Mouse (Mus musculus) forebrain, embryonic 13.5 days (tissue): ENCODE measurements around the gene Supt6. TPM values are rescaled to one million over a fixed set of nuclear protein-coding genes. Genes with fewer than 3 reads are reported as not detected.
"Not testable (repeated sequence)": the region's sequence is repeated elsewhere in the genome, so short reads cannot be mapped to it uniquely, and the experiment has no call there.

Source experiments
- ATAC-seq: fragments of 200-750 bp; cut with Nextera tagmentation; 2 replicates; pipeline ENCODE4 v1.8.0; 2017
- H3K27ac ChIP-seq: fragments of 300-500 bp; sonication (generic); 2 replicates; pipeline ENCODE4 v1.5.1; 2015; ENCODE audit warnings: inconsistent platforms, mild to moderate bottlenecking, moderate library complexity
- H3K27me3 ChIP-seq: fragments of 300-500 bp; sonication (generic); 2 replicates; pipeline ENCODE4 v1.6.1; 2015; ENCODE audit warnings: mild to moderate bottlenecking, inconsistent platforms
- H3K36me3 ChIP-seq: fragments of 300-500 bp; sonication (generic); 2 replicates; pipeline ENCODE4 v1.6.1; 2015; ENCODE audit warnings: mild to moderate bottlenecking, inconsistent platforms; ENCODE audit not compliant: poor library complexity, severe bottlenecking
- H3K4me1 ChIP-seq: fragments of 300-500 bp; sonication (generic); 2 replicates; pipeline ENCODE4 v1.6.1; 2015; ENCODE audit warnings: inconsistent platforms
- H3K4me2 ChIP-seq: fragments of 300-500 bp; sonication (generic); 2 replicates; pipeline ENCODE4 v1.6.1; 2015; ENCODE audit warnings: inconsistent platforms, mild to moderate bottlenecking, moderate library complexity
- H3K4me3 ChIP-seq: fragments of 300-500 bp; sonication (generic); 2 replicates; pipeline ENCODE4 v1.5.1; 2015; ENCODE audit warnings: mild to moderate bottlenecking, inconsistent platforms
- H3K9ac ChIP-seq: fragments of 300-500 bp; sonication (generic); 2 replicates; pipeline ENCODE4 v1.6.1; 2015; ENCODE audit warnings: mild to moderate bottlenecking, inconsistent platforms
- H3K9me3 ChIP-seq: fragments of 300-500 bp; sonication (generic); replicated peaks from 2 replicates; pipeline ENCODE4 v1.6.1; 2016; ENCODE audit warnings: inconsistent platforms
- WGBS: fragments of 180-500 bp; shearing (Covaris S2); methylation state at CpG from one replicate; pipeline ENCODE4 v1.1.7; 2015; 5-methylcytosine and 5-hydroxymethylcytosine counted together
- polyA plus RNA-seq: library from polyadenylated mRNA; unstranded; fragments of >200 nt; fragmentation: Nextera tagmentation; extraction: Ambion mirVana; gene quantifications from 2 replicates; pipeline ENCODE4 v1.2.1, GENCODE M21; 2015

Supt6 gene
- 24.9 and 29.4 TPM in 2 replicates for polyA plus RNA-seq

GRCm38 (mm10) chr11:78245627-78246317 lies at the start of gene Supt6, which contains the start of gene Sdf2:
Gene Supt6 (minus strand): TSS chr11:78245987.
Gene Sdf2 (plus strand): TSS chr11:78245746.
- Histone ChIP-seq H3K27me3 (no peaks in the 10 kb centered on the region), H3K4me3 (peak within 1 kb of the TSS; percentile 99), H3K4me1 (peaks cover 52% of the 10 kb centered on the region), H3K4me2 (peak within 1 kb of the TSS; percentile 91), H3K36me3 (peaks cover 9% of the 10 kb centered on the region), H3K27ac (peak within 1 kb of the TSS; percentile 92), H3K9me3 (no peaks in the 10 kb centered on the region), H3K9ac (peak within 1 kb of the TSS; percentile 93)
- peak; percentile 96 for ATAC-seq
- WGBS = 0% methylated on average over 50 of the region's 50 CpGs

GRCm38 (mm10) chr11:78294585-78294984 lies 48.8 kb upstream of the Supt6 start:
- WGBS = 96% methylated on average over 6 of the region's 6 CpGs
- Histone ChIP-seq H3K27ac (no peak overlapping the region), H3K27me3 (no peaks in the 10 kb centered on the region), H3K9ac (no peak overlapping the region), H3K9me3 (no peaks in the 10 kb centered on the region), H3K4me2 (no peak overlapping the region), H3K4me1 (no peaks in the 10 kb centered on the region), H3K4me3 (no peak overlapping the region), H3K36me3 (peaks cover 36% of the 10 kb centered on the region)
- ATAC-seq = no peak

DNA sequence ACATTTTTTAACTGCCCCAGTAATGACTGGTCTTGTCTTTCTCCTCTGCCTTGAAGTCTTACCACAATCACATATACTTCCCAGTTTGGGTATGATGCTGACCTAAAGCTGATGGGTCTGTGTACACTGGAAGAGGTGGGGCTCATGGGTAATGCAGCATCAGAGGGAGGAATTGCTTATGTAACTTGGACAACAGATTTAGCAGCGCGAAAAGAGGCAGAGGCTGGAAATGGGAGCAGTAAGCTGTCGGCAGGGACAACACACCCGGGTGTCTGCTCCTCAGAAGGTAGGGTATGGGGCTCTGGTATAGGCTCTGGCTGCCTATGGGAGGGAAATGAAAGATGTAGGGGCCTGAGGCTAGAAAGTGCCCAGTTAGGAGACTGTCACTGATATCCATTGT lies 44.9 kb upstream of the Supt6 start, which contains the start of gene BC030499:
Gene BC030499 (plus strand): TSS at position 188 of the 400 bp plus-strand sequence.
- no peak within 1 kb of the TSS for H3K4me2 ChIP-seq
- H3K27me3 ChIP-seq = no peaks in the 10 kb centered on the region
- no peak within 1 kb of the TSS for H3K27ac ChIP-seq
- no peak within 1 kb of the TSS for H3K9ac ChIP-seq
- WGBS = 96% methylated on average over 4 of the region's 4 CpGs
- no peak within 1 kb of the TSS for H3K4me3 ChIP-seq
- H3K36me3 ChIP-seq = peaks cover 75% of the 10 kb centered on the region
- no peaks in the 10 kb centered on the region for H3K9me3 ChIP-seq
- H3K4me1 ChIP-seq = no peaks in the 10 kb centered on the region
- no peak for ATAC-seq

GRCm38 (mm10) chr11:78289146-78289763 lies 43.5 kb upstream of the Supt6 start:
- Histone ChIP-seq H3K9me3 (no peaks in the 10 kb centered on the region), H3K4me1 (no peaks in the 10 kb centered on the region), H3K9ac (no peak overlapping the region), H3K4me2 (no peak overlapping the region), H3K4me3 (no peak overlapping the region), H3K36me3 (peaks cover 89% of the 10 kb centered on the region), H3K27me3 (no peaks in the 10 kb centered on the region), H3K27ac (no peak overlapping the region)
- WGBS = 89% methylated on average over 7 of the region's 7 CpGs
- ATAC-seq = no peak

GRCm38 (mm10) chr11:78279586-78279985 lies 33.8 kb upstream of the Supt6 start:
- Histone ChIP-seq H3K4me3 (no peak overlapping the region), H3K9ac (no peak overlapping the region), H3K27me3 (no peaks in the 10 kb centered on the region), H3K4me1 (no peaks in the 10 kb centered on the region), H3K36me3 (peaks cover 100% of the 10 kb centered on the region), H3K4me2 (no peak overlapping the region), H3K27ac (no peak overlapping the region), H3K9me3 (no peaks in the 10 kb centered on the region)
- 90% methylated on average over 4 of the region's 4 CpGs for WGBS
- ATAC-seq = no peak

GRCm38 (mm10) chr11:78278853-78279252 lies 33.1 kb upstream of the Supt6 start:
- Histone ChIP-seq H3K36me3 (peaks cover 100% of the 10 kb centered on the region), H3K27ac (no peak overlapping the region), H3K27me3 (no peaks in the 10 kb centered on the region), H3K9ac (no peak overlapping the region), H3K9me3 (no peaks in the 10 kb centered on the region), H3K4me1 (no peaks in the 10 kb centered on the region), H3K4me3 (no peak overlapping the region), H3K4me2 (no peak overlapping the region)
- no peak for ATAC-seq
- 92% methylated on average over 7 of the region's 7 CpGs for WGBS

DNA sequence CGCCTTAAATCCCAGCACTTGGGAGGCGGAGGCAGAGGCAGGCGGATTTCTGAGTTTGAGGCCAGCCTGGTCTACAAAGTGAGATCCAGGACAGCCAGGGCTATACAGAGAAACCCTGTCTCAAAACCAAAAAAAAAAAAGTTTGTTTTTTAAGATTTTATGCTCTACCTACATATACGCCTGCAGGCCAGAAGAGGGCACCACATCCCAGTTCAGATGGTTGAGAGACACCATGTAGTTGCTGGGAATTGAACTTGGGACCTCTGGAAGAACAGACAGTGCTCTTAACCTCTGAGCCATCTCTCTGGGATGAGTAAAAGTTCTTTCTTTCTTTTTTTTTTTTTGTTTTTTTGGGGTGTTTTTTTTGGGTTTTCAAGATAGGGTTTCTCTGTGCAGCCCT lies 30.4 kb upstream of the Supt6 start:
- ATAC-seq, H3K27ac ChIP-seq: not testable (repeated sequence)
- 94% methylated on average over 4 of the region's 4 CpGs for WGBS

DNA sequence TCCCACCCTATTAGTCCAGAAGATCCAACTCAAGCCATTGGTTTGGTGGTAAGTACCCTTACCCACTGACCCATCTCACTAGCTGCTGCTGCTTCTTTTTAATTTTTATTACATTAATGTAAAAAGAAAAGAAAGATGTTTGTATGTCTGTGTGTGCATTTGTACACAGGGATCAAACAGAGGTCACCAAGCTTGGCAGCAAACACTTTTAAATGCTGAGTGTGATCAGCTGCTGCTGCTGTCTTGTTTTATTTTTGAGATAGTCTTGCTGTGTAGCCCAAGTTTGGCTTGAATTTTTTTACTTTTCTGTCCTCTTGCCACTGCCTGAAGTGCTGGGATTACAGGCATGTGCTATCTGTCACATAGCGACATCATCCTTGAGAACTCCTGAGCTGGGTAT lies 29.8 kb upstream of the Supt6 start:
- no peak overlapping the region for H3K27ac ChIP-seq
- peaks cover 99% of the 10 kb centered on the region for H3K36me3 ChIP-seq
- H3K4me1 ChIP-seq = no peaks in the 10 kb centered on the region
- H3K4me2 ChIP-seq = no peak overlapping the region
- H3K4me3 ChIP-seq = no peak overlapping the region
- H3K9ac ChIP-seq = no peak overlapping the region
- ATAC-seq = no peak
- no peaks in the 10 kb centered on the region for H3K9me3 ChIP-seq
- no peaks in the 10 kb centered on the region for H3K27me3 ChIP-seq
- 100% methylated on average over 1 of the region's 1 CpGs for WGBS

More for the DNA sequence above, 30.4 kb upstream of the Supt6 start:
- not testable (repeated sequence) for H3K4me2 ChIP-seq, H3K4me3 ChIP-seq, H3K27me3 ChIP-seq, H3K9me3 ChIP-seq, H3K4me1 ChIP-seq, H3K9ac ChIP-seq
- H3K36me3 ChIP-seq = peaks cover 100% of the 10 kb centered on the region

GRCm38 (mm10) chr11:78271986-78272385 lies 26.2 kb upstream of the Supt6 start:
- Histone ChIP-seq H3K4me2 (no peak overlapping the region), H3K27ac (no peak overlapping the region), H3K4me3 (no peak overlapping the region), H3K27me3 (no peaks in the 10 kb centered on the region), H3K36me3 (peaks cover 96% of the 10 kb centered on the region), H3K9me3 (no peaks in the 10 kb centered on the region), H3K4me1 (no peaks in the 10 kb centered on the region), H3K9ac (no peak overlapping the region)
- no peak for ATAC-seq
- WGBS = 89% methylated on average over 13 of the region's 13 CpGs

- no peak overlapping the region for H3K4me3 ChIP-seq
- H3K36me3 ChIP-seq = peaks cover 69% of the 10 kb centered on the region
- no peak overlapping the region for H3K9ac ChIP-seq
- H3K27ac ChIP-seq = no peak overlapping the region
- H3K27me3 ChIP-seq = no peaks in the 10 kb centered on the region
- no peaks in the 10 kb centered on the region for H3K9me3 ChIP-seq
- no peak for ATAC-seq
- H3K4me2 ChIP-seq = no peak overlapping the region
- 94% methylated on average over 6 of the region's 6 CpGs for WGBS
- H3K4me1 ChIP-seq = peaks cover 13% of the 10 kb centered on the region
Measured at GRCm38 (mm10) chr11:78265571-78265970, 19.8 kb upstream of the Supt6 start.

GRCm38 (mm10) chr11:78262550-78262949 lies 16.8 kb upstream of the Supt6 start:
- Histone ChIP-seq H3K9me3 (no peaks in the 10 kb centered on the region), H3K4me1 (peaks cover 13% of the 10 kb centered on the region), H3K27ac (no peak overlapping the region), H3K27me3 (0 out of 2 replicates have a peak, but pooled peaks cover 4% of the 10 kb centered on the region), H3K9ac (peak overlapping the region; percentile 86; the same call in 1 of the 2 replicates), H3K36me3 (peaks cover 42% of the 10 kb centered on the region), H3K4me2 (peak overlapping the region; percentile 75), H3K4me3 (peak overlapping the region; percentile 86)
- no peak for ATAC-seq
- WGBS = 5% methylated on average over 8 of the region's 8 CpGs
